Mouse (Mus musculus) liver (tissue): Measurements from ENCODE around the gene Treml2.

Experiments used
- DNase-seq: peaks from one replicate; pipeline ENCODE4 v3.0.0-alpha.2; 2020; ENCODE audit warnings: mixed read lengths

Treml2 gene

DNA sequence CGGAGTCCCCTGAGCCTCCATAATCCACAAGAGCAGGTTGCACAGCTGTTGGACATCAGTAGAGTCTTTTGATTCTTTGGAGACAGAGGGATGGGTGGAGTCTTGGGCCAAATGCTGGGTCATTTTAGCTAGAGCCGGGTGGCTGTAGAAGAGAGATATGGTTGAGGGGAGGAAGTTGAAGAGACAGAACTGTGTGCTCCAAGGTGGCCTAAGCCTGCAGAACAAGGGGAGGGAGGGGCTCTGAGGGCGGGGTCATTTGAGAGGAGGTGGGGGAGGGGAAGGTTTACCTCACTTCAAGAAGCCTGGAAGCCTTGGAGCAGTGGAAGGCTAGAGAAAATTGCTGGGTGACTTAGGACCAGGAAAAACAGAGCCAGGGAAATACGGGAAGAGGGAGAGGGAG lies at the start of gene Treml2:
TSS of gene Treml2 (plus strand) at position 296 of the 400 bp plus-strand sequence.
- DNase-seq = peak; percentile 86

DNA sequence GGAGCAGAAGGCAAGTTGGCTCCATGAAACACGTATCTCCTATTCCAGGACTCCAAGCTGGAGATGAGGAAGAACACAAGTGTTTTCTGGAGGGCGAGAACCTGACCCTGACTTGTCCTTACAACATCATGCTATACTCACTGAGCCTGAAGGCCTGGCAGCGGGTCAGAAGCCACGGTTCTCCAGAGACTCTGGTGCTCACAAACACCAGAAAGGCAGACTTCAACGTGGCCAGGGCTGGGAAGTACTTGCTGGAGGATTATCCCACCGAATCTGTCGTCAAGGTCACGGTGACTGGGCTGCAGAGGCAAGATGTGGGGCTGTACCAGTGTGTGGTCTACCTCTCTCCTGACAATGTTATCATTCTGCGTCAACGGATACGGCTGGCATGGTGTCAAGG lies 49.8 kb upstream of the Treml2 start:
- no peak for DNase-seq

DNA sequence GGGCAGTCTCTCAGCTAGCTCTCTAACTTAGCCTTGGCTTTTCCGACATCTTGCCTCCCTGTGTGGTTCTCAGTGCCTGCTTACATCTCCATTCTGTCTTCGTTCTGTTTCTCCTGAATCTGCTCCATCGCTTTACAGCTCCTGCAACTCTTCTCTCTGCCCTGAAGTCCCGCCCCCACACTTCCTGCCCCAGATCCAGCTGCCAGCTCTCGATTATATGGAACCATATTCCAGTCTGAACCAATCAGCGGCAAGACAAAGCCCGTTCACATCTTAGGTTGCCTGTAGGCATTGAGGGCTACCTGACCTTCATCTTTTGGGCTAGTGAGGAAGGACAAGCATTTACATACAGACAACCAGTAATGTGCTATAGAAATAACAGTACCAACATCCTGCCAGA lies 48.7 kb upstream of the Treml2 start:
- no peak for DNase-seq

DNA sequence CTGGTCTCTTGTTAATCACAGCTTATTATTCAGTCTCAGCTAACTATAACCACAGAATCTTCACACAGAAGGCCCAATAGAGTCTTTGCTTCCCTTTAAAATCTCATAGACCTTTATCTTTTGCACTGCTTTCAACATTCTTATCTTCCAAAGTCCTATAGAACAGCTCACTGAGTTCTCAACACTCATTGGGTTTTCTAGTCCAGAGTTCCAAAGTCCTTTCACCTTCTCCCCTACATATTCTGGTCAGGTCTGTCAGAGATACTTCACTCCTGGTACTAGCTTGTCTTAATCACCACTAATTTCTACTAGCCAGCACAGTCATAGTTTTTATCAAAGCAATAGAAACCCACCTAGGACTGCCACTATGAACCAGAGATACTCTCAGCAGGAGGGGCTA lies 42.7 kb upstream of the Treml2 start:
- no peak for DNase-seq

DNA sequence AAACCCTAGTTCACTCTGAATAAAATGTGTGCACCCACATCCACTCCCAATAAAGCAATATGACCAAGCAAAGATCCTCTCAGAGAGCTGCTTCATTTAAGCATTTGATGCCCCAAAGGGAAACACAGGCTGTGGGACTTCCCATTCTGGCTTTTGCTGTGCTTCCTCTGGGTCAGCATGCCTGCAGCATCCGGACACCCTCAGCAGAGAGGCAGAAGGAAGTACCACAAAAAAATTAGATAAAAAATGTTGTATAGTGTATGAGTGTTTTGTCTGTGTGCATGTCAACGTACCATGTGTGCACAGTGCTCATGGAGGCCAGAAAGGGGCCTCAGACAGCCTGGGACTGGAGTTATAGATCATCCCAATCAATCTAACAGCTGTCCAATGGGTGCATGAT lies 37.4 kb upstream of the Treml2 start:
- no peak for DNase-seq

DNA sequence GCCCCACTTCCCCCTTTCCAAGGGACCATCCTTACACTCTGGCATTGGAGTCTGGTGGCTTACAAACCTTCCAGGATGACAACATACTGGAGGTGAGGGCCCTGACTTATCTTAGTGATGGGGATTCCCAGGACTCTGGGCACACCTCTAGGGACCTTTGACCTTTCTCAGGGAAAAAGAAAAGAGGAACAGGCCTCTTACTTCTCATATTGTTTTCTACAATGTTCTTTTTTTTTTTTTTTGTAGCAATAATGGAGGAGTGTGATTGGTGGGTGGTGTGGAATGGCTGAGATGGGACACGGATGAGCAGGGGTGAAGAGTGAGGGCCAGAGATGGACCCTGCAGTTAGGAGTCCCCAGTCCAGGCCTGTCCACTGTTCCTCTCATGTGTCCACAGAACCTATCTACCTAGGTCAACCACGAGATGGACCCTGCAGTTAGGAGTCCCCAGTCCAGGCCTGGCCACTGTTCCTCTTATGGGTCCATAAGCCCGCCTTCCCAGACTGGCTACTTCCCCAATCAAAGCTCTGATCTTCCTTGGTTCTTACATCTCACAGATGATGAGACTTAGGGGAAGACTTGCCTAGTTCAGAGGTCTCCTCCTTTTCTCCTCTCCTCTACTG lies 35.4 kb upstream of the Treml2 start, which contains the start of gene Treml4:
TSS of gene Treml4 (plus strand) at position 555 of the 622 bp plus-strand sequence.
- DNase-seq = no peak

DNA sequence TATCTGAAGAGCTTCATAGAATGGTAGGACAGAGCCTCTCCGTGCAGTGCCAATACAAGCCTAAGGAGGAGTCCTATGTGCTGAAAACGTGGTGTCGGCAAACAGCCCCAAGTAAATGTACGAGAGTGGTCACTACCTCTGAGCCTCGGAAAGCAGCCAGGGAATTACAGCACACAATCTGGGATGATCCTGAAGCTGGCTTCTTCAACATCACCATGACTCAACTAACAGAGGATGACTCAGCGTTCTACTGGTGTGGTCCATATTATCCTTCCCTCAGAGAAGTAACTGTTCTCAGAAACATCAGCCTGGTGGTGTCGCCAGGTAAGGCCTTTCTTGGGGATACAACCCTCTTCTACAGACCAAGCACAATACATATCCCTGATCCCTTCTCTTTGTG lies 34.6 kb upstream of the Treml2 start:
- DNase-seq = peak; percentile 60

DNA sequence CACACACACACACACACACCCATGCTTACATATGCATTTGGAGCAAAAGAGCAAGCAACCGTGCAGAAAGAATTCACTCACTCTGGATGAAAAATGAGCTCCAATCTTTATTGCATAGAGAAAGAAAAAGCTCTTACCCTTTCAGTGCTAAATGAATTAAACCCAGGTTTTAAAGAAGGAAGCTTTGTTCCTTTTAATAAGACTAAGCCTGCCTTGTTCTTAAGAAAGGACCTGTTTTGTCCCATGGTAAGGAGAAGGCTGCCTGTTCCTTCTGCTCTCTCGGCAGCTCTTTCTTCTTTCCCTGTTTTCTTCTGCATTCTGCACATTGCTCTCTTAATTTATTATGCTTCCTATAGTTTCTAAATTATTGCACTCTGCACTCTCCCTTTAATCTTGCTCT lies 33.2 kb upstream of the Treml2 start:
- DNase-seq = no peak

DNA sequence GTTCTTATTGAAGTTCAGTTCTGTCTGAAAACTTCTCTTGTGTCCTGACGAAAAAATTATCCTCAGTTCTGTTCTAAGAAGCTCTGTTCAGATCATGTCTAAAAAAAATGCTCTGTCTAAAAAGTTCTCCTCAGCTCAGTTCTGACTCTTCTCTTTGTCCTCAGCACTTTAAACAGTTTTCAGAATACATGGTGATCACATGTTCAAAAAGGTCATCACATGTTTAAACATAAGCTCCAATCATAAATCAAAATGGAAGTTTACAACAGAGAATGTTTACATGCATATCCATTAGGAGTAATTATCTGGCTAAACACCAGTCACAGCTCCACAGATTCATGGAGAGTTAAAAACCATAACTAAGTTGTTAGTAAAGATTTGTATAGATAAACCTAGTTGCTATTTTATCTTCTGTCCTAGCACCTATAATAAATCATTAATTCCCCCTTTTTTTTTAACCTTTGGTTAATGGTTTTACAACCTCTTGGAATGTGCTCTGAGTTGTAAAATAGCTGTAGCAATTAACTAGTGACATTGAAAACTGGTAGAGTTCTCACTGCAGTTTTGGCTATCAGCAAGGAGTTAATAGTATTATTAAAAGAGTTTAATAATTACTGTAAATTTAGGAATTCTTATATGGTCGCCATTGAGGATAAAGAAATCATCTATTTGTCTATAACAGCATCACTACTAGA lies 32.5 kb upstream of the Treml2 start:
- no peak for DNase-seq

DNA sequence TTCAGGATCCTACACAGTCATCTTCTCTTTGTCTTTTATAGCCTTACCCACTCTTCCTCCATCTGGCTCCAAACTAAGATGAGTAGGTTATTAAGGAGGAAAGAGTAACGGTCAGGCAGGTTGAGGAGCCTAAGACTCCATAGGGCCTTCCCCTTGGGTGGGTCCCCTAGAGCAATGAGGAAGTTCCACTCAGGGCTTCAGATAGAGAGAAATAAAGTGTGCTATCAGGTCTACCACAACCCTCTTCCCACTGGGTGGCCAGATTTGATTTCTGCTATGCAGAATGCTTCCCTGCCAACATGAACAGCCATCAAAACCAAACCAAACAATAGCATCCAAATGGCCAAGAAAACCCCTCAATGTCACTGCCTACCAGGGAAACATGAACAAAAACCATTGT lies 31.7 kb upstream of the Treml2 start:
- DNase-seq = peak; percentile 35

DNA sequence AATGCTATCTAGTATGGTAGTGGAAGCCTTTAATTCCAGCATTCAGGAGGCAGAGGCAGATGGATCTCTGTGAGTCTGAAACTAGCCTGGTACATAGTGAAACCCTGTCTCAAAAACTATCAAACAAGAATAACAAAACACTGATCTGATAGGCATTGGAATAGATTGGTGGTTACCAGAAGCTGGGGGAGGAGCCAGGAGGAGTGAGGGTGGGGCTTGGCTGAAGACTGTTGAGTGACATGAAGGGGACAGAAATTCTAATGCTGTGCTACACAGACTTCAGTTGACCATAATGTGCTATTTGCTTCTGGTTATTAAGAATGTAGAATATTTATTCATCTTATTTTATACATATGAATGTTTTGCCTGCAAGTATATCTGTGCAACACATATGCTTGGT lies 31.0 kb upstream of the Treml2 start:
- peak; percentile 59 for DNase-seq

DNA sequence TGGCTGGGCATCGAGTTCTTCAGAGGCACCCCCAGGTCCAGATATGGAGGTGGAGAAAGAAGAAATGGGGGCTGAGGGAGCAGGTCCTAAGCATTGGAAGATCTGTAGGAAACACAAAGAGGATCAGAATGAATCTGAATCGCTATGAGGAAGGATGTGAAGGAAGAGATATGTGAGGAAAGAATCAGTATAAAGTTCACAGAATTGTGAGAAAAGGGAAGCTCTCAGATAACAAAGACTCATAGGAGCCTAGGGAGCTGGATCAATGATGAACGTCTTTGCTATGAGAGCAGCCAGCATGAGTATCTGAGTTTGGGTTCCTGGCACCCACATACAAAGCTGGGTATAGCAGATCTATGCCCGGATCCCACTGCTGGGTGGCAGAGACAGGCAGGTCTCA lies 29.5 kb upstream of the Treml2 start:
- no peak for DNase-seq

DNA sequence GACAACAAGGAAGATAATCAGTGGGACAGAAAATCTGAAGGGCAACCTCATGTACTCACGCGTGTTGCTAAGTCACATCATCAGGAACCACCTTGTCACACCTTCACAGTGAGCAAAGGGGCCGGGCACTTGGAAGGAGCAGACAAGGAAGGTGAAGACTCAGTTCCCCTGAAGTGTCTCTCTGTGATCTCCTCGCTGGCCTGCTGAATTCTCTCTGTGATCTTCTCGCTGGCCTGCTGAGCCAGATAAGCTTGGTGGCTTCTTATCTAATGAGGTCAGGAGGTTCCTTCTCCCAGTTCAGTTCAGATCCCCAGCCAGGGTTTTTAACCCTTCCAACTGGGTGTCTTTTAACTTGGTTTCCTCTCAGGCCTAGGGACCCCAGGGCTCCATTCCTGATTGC lies 27.1 kb upstream of the Treml2 start:
- peak; percentile 91 for DNase-seq

DNA sequence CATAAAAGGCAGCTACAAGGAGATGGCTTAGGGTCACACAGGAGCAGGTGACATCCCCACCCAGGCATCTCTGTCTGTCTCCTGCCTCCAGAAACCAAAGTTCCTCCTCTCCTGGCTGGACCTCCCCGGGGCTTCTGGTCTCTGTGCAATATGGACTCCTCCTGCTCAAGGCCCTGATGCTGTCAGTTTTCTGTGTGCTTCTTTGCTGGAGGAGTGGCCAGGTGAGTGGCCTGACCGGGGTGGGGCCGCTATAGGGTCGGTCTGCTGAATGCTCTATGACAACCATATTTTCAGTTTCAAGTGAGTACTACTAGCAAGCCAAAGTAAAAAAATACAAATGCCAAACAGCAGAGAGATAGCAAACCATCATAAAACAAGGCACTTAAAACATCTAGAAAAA lies 26.7 kb upstream of the Treml2 start:
- peak; percentile 56 for DNase-seq

DNA sequence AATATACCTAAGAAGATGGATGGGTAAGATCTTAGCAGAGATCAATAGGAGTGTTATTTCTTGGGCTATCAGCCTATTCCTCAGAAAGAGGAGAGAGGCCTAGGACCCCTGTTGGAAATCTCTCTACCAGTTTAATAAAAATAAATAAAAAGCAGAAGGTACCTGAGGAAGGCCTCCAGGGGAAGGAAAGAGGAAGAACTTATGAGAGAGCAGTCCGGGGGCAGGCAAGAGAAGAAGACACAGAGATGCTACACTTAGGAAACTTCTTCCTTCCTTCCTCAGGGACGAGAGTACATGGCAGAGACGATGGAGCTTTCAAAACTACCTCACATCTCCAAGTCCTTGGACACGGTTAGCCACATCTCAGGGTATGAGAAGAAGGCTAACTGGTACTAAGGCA lies 25.2 kb upstream of the Treml2 start:
- no peak for DNase-seq

DNA sequence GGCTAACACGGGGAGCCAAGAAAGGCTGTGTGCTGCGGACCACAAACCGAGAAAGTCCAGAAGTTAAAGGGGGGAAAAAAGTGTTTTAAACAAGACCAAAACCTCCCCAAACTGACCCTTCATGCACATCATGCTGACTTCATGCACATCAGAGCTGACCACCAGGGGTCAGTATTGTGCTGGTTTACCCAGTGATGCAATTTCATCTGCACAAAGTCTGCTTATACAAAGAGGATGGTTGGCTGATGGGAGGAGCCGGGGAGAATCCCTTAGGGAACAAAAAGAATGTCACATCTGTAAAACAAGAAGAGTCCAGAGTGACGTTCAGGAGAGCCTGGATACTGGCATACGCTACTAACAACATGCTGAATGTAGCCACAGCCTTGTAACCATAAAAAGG lies 24.4 kb upstream of the Treml2 start:
- DNase-seq = peak; percentile 90

DNA sequence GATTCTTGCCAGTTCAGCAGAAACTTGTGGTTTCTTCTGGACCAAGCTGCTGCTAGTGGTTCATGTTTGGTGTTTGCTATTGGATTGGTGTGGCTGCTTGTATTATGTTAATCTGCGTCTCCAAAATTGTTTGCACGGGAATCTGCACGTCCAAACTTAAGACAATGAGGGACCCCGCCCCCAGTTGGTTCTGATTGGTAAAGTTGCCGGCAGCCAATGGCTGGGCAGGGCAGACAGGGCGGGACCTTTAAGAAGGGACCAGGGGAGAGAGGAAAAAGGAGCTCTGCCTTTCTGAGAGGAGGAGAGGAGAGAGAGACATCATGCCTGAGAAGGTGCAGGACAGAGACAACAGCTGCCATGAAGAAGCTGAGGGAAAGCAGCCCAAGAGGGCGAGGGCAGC lies 23.6 kb upstream of the Treml2 start:
- DNase-seq = peak; percentile 64

DNA sequence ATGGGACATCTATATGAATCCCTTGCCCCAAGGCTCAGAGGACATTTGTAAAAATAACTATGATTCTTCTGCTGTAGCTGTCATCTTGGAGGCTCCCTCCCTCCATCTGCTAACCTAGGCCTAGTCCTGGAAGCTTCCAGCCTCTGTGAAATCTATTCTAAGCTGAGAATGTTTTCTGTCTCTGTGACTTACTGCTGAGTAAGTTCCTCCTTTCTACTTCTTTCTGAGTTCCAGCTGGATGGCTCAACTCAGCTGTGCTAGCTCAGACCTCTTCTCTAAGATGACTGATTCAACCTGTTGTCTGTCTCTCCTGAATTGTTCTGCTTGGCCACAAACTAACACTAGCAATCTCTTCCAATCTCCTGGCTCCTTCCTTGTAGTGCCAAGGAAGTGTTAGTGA lies 20.9 kb upstream of the Treml2 start:
- no peak for DNase-seq

DNA sequence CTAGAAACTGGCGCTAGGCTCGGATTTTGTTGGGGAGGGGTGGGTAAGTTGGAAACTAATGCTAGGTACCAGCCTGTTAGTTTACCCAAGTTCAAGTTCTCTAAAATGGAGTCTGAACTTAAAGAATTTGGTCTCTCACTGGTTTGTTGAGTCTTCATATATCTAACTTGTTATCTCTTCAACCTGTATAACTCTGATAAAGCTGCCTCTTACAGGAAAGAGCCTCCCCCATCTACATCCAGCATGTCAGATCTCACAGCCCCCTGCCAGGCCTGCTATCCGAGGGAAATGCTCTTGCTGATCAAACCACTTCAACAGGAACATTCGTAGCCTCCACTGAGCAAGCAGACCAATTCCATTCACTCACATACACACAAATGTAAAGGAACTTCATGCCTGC lies 20.3 kb upstream of the Treml2 start:
- no peak for DNase-seq

DNA sequence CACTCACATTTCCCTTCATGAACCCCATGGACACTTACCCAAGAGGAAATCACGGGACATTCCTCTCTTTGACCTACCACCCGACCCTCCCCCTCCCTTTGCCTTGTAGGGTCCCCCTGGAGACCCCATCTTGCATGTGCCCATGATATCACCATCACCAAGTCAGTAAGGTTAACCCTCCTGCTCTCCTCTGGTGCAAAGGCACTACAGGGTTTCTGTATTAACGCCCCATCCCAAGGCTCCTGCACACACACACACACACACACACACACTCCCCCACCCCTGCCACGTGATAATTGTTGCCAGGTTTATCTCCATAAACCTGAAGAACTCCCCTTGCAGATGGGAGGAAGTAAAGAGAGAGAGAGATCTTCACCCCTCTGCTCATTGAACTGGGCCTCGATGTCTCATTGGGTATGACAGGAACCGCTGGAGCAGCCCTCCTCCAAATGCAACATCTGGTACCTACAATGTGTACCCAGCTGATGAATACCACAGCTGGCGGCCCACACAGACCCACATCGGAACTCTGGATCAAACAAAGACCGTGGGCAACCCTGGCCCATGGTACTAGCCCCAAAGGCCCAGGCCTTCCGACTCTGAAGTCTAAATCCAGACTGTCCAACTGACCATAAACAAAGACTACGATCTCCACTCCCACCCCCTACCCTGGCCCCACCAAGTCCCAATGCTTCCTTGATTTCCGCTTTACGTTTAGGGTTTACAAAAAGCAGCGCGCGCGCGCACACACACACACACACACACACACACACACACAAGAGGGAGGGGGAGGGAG lies 18.2 kb upstream of the Treml2 start:
- DNase-seq = peak; percentile 23

DNA sequence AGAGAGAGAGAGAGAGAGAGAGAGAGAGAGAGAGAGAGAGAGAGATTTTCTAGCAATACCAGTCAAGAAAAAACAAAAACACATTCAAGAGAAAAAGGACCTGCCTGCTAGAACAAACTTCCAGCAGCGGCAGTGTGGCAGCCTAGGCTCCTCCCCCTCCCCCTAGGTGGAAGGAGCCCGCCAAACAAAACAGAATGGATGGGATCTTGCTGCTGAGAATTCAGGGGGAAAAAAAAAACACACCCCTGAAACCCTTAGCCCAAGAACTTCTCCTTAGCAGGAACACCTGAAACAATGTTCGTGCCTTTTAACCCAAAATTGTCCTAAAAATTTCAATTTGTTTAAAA lies 17.6 kb upstream of the Treml2 start:
- DNase-seq = peak; percentile 76

DNA sequence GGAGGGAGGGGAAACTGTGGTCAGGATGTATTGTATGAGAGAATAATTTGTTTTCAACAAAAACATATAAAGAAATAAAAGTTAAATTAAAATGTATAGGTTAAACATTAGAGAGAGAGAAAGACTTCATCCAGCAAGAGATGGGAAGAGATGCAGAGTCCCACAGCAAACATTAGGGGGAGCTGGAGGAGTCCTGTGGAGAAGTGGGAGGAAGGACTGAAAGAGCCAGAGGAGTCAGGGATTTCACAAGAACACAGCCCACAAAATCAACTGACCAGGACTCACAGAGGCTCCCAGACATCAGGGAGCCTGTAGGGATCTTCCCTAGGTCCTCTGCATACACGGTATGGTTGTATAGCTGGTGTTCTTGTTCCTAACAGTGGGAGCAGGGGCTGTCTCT lies 12.5 kb upstream of the Treml2 start:
- DNase-seq = peak; percentile 23

DNA sequence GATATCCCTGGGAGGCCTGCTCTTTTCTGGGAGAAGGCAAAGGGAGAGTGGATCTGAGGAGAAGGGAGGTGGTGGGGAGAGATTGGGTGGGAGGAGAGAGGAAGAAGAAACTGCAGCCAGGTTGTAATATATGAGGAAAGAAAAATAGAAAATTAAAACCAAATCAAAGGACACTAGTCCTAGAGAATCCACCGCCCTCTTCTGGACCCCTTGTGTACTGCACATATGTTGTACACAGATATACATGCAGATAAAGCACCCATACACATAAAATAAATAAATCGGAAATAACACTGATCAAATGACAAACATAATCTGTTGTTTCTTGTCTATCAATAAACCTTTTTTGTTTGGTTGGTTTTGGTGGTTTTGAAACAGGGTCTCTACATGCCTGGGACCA lies 12.0 kb upstream of the Treml2 start:
- peak; percentile 69 for DNase-seq

DNA sequence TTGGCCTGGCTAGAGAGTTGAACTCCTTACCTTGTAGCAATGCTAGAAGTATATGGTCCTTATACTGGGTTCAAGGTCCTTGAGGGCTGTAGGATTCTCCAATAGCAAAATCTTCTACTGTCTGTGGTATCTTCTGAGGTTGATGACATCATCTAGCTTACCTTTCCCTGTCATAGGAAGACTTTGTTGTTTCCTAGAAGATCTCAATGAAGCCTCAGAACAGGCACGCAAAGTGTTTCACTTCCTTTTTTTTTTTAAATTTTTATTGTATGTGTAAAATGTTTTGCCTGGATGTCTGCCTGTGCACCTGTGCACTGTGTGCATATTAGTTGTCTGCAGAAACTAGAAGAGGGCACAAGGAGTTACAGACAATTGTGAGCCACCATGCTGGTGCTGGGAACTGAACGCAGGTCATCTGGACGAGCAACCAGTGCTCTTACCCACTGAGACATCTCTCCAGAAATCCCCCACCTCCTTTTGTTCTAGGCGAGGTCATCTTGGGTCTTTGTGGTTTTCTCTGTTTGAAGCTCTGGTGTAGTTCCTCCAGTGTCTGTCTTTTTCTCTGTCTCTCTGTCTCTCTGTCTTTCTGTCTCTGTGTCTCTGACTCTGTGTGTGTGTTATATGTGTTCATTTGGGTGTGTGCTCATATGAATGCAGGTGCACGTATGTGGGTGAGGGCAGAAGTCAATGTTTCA lies 5.7 kb upstream of the Treml2 start:
- no peak for DNase-seq
